Mouse (Mus musculus) gastrocnemius, adult 2 months (tissue): ENCODE data around the gene Wdr46. TPM values are rescaled to one million over a fixed set of nuclear protein-coding genes. Genes with fewer than 3 reads are reported as not detected.

Source experiments
- DNase-seq: peaks from one replicate; pipeline ENCODE4 v3.0.0; 2022
- H3K27ac ChIP-seq: fragments of 200-600 bp; 2 replicates; pipeline ENCODE4 v1.8.1; 2022; ENCODE audit warnings: mild to moderate bottlenecking
- H3K4me3 ChIP-seq: fragments of 200-600 bp; 2 replicates; pipeline ENCODE4 v1.8.1; 2022; ENCODE audit warnings: mild to moderate bottlenecking, moderate library complexity
- CTCF ChIP-seq: fragments of 200-600 bp; IDR thresholded peaks from 2 replicates; pipeline ENCODE4 v1.8.1; 2022; ENCODE audit warnings: antibody characterized with exemption, mild to moderate bottlenecking, moderate library complexity
- intact Hi-C: fragments of 180-260 bp; cut with DNase I; formaldehyde crosslinking; loops from one replicate; pipeline ENCODE4 v1.15.1; 2025
- total RNA-seq, 2 experiments: library from RNA; stranded (reverse); gene quantifications; 2 replicates each; pipeline ENCODE4 v1.2.3; 2021

Wdr46 gene
- total RNA-seq, 2 experiments from 2014 or later = 8.6 to 8.8 TPM

- peak overlapping the region; percentile 87 for H3K27ac ChIP-seq
- no peak for TF ChIP-seq CTCF
- H3K4me3 ChIP-seq = peak overlapping the region; percentile 82
- no peak for DNase-seq
- intact Hi-C loops = no loop called here
Measured at GRCm38 (mm10) chr17:33916847-33917655, 23.4 kb upstream of the Wdr46 start.

- no peak for DNase-seq
- peak overlapping the region; percentile 89 for H3K27ac ChIP-seq
- H3K4me3 ChIP-seq = no peak overlapping the region
- TF ChIP-seq CTCF = no peak
- intact Hi-C loops = no loop called here
Measured at GRCm38 (mm10) chr17:33917656-33918292, 22.7 kb upstream of the Wdr46 start.

DNA sequence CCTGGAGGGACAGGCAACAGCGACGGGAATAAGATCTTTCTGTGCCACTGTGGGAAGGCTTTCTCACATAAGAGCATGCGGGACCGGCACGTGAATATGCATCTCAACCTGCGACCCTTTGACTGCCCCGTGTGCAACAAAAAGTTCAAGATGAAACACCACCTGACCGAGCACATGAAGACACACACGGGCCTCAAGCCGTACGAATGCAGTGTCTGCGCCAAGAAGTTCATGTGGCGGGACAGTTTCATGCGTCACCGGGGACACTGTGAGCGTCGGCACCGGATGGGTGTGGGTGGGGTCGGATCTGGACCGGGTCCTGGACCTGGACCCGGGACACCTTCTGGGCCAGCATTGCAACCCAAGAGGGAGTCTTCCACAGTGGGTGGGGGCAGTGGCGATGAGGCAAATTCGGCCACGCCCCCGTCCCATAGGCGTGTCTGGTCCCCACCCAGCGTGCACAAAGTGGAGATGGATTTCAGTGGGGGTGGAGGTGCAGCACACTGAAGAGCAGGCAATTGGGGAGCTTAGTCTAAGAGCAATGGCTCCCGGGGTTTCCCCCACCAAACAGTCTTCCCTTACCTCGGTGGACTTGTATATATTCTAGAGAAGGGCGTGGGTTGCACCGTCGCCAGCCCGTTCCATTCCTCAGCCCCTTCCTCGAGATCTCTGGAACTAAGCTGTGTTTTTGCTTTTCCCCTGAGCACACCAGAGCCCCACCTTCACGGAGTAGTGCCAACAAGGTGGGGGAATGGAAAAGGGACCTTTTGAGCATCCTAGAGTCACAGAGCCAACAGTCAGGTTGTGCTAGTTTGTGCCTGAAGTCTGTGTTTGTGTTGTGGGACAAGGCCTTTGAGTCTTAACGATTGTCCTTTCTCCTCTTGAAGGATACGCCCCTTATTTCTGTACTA lies 21.9 kb upstream of the Wdr46 start:
- peak; percentile 78 for DNase-seq
- intact Hi-C loops = no loop called here
- H3K4me3 ChIP-seq = peak overlapping the region; percentile 94
- no peak for TF ChIP-seq CTCF
- peak overlapping the region; percentile 89 for H3K27ac ChIP-seq

GRCm38 (mm10) chr17:33919351-33920281 lies 20.8 kb upstream of the Wdr46 start:
- H3K4me3 ChIP-seq = peak overlapping the region; percentile 94
- intact Hi-C loops = no loop called here
- peak overlapping the region; percentile 89 for H3K27ac ChIP-seq
- DNase-seq = peak; percentile 89
- peak; percentile 46 for TF ChIP-seq CTCF

GRCm38 (mm10) chr17:33920282-33921097 lies 20.0 kb upstream of the Wdr46 start:
- intact Hi-C loops = no loop called here
- peak overlapping the region; percentile 89 for H3K27ac ChIP-seq
- peak overlapping the region; percentile 94 for H3K4me3 ChIP-seq
- TF ChIP-seq CTCF = peak; percentile 88
- peak; percentile 87 for DNase-seq

DNA sequence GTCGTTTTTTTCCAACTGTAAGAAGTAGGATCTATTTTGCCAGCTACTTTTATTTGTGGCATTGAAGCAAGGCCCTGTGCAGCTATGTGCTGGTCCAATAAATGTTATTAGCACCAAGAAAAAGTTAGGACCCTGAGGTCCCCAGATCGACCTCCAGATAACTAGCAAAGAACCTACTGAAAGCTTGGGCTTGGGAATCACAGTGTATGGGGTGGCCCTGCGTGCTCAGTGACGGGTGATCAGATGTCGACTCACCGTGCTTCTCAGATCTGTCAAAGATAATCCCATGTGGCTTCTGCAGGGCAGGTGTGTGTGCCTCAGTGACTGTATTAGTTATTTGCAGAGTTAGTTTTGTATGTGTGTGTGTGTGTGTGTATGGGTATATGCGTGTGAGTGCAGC lies 19.1 kb upstream of the Wdr46 start:
- no peak for TF ChIP-seq CTCF
- intact Hi-C loops = no loop called here
- no peak overlapping the region; the same call in none of the 2 replicates for H3K4me3 ChIP-seq

DNA sequence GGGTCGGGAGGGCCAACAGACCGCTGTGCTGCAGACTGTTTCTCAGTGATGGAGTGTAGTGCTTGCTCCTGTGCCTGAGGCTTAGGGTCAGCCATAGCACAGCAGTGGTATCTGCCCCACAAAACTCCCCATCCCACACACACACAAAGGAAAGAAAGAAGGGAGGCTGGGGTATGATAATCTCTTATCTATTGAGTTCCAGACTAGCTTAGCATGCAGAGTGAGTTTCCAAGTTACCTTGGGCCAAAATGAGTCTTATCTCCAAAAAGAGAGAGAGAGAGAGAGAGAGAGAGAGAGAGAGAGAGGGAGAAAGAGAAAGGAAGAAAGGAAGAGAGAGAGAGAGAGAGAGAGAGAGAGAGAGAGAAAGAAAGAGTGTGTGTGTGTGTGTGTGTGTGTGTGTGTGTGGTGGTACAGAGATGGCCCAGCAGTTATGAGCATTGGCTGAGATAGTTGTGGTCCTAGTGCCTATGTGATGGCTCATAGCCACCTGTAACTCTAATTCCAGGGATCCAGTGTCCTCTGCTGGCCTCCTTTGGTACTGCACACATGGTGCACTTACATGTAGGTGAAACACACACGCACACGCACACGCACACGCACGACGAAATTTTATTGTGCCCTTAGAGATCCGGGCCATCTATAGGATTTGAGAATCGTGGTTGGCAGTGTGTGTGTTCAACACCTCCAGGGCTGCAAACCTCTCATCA lies 15.7 kb upstream of the Wdr46 start:
- intact Hi-C loops = no loop called here
- Histone ChIP-seq H3K27ac (no peak overlapping the region), H3K4me3 (no peak overlapping the region)
- DNase-seq = no peak
- TF ChIP-seq CTCF = peak; percentile 43

More for the DNA sequence above, 19.1 kb upstream of the Wdr46 start:
- H3K27ac ChIP-seq = no peak overlapping the region
- no peak for DNase-seq

- intact Hi-C loops = no loop called here
- DNase-seq = peak; percentile 19
- no peak for TF ChIP-seq CTCF
- H3K4me3 ChIP-seq = no peak overlapping the region
- H3K27ac ChIP-seq = no peak overlapping the region
Measured at GRCm38 (mm10) chr17:33925406-33926116, 14.9 kb upstream of the Wdr46 start.

DNA sequence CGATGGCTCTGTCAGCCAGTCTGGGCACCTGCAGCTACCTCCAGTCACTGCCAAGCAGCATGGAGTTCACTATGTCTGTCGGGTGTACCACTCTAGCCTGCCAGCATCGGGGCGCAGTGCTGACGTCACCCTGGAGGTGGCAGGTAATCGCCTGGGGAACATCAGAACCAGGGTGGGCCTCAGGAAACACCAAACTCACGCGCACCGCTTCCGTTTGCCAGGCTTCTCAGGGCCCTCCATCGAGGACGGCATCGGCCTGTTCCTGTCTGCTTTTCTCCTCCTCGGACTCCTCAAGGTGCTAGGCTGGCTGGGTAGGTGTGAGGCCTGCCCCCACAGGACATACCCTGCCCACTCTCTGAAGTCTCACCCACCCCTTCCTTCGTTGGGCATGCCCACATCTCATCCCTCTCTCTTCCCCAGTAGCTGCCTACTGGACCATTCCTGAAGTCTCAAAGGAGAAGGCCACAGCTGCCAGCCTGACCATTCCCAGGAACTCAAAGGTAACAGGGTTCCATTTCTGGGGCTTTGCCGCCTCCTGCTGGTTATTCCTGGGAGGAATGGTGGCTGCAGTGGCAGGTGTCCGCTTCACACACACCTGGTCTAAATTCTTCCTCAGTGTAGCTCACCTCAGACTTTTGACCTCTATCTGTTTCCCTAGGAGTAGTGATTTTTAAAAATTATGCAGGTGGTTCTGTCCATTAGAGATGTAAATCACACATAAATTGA lies 14.1 kb upstream of the Wdr46 start:
- intact Hi-C loops = no loop called here
- peak; percentile 37 for TF ChIP-seq CTCF
- peak; percentile 24 for DNase-seq
- no peak overlapping the region for H3K4me3 ChIP-seq
- no peak overlapping the region for H3K27ac ChIP-seq
